ENCODE assay signal across 8 mouse cellular contexts in the genomic region with DNA sequence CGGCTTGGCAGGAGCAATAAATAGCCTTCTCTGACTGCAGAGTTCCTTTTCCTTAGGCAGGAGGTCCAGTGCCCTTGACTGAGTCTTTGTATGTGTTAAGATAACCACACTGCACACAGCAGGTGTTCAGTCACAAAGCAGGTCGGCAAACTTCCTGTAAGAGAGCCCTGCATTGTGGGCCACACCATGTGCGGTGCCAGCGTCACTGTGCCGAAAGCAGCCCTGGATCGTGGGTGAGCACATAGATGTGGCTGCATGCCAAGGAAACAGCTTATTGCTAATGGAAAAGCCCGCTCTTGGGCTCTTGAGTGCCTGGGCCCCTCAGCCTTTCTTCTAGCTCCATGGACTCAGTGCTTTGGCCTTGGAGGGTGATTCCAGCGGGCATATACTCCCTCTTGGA. TPM values are rescaled to one million over a fixed set of nuclear protein-coding genes. Genes with fewer than 3 reads are reported as not detected.
A peak's percentile ranks its signal among the peaks of the same experiment; 100 is the strongest.
DNase-seq lines count a peak whose midpoint lies in the region; ATAC-seq and TF ChIP-seq lines count a peak whose summit lies in the region.

No protein-coding gene starts in this region.

- TF ChIP-seq EP300 in liver, postnatal 0 days (IDR thresholded peaks at IDR 0.05; ENCODE audit: low read depth): no peak

- TF ChIP-seq CTCF in thymus, adult 2 months (IDR thresholded peaks at IDR 0.05; ENCODE audit: borderline replicate concordance, control insufficient read depth, extremely low read depth, insufficient read depth, low read length, poor library complexity): no peak
- TF ChIP-seq CTCF in liver, postnatal 0 days (IDR thresholded peaks at IDR 0.05; ENCODE audit: low read depth): no peak

- H3K9ac ChIP-seq in limb, embryonic 15.5 days: no peak overlapping the region
- no peak overlapping the region for H3K9ac ChIP-seq in liver, postnatal 0 days (replicated peaks)
- H3K9ac ChIP-seq in kidney, embryonic 16.5 days (replicated peaks; ENCODE audit: low read length): no peak overlapping the region

- ATAC-seq in limb, embryonic 15.5 days (ENCODE audit: insufficient number of reproducible peaks, low FRiP score, low TSS enrichment, low read depth): no peak
- no peak for ATAC-seq in liver, postnatal 0 days
- no peak for ATAC-seq in kidney, embryonic 16.5 days (ENCODE audit: low FRiP score, low TSS enrichment)

- H3K36me3 ChIP-seq in limb, embryonic 15.5 days: no peaks in the 10 kb centered on the region
- H3K36me3 ChIP-seq in thymus, adult 2 months (ENCODE audit: control insufficient read depth, insufficient read depth, low read length): no peaks in the 10 kb centered on the region
- no peaks in the 10 kb centered on the region for H3K36me3 ChIP-seq in liver, postnatal 0 days (replicated peaks; ENCODE audit: insufficient read depth, low read length)
- H3K36me3 ChIP-seq in kidney, embryonic 16.5 days (ENCODE audit: insufficient read depth, low read length): no peaks in the 10 kb centered on the region

- H3K27me3 ChIP-seq in limb, embryonic 15.5 days: no peaks in the 10 kb centered on the region
- H3K27me3 ChIP-seq in thymus, adult 2 months (ENCODE audit: control insufficient read depth, insufficient read depth, low read length): no peaks in the 10 kb centered on the region
- H3K27me3 ChIP-seq in liver, postnatal 0 days (ENCODE audit: insufficient read depth, low read length): no peaks in the 10 kb centered on the region
- H3K27me3 ChIP-seq in kidney, embryonic 16.5 days (ENCODE audit: insufficient read depth, low read length): no peaks in the 10 kb centered on the region

- 52% methylated on average over 8 of the region's 8 CpGs for WGBS in limb, embryonic 15.5 days
- 18% methylated on average over 8 of the region's 8 CpGs for WGBS in thymus, adult 2 months
- WGBS in liver, postnatal 0 days (ENCODE audit: insufficient replicate concordance): 64% methylated on average over 8 of the region's 8 CpGs
- WGBS in kidney, embryonic 16.5 days: 68% methylated on average over 8 of the region's 8 CpGs

- no peak overlapping the region for H3K4me2 ChIP-seq in limb, embryonic 15.5 days
- no peak overlapping the region for H3K4me2 ChIP-seq in liver, postnatal 0 days (ENCODE audit: low read depth, low read length)
- H3K4me2 ChIP-seq in kidney, embryonic 16.5 days (replicated peaks; ENCODE audit: low read depth, low read length): no peak overlapping the region

- peak; percentile 78 to 81 for DNase-seq in cerebellum, adult 18-20 months
- no peak for DNase-seq in cerebellum, postnatal 4 days (ENCODE audit: low spot score in 2 of 2)
- peak; percentile 39 for DNase-seq in retina, postnatal 1 day
- no peak for DNase-seq in retina, embryonic 14.5 days (ENCODE audit: low spot score)
- DNase-seq in thymus, adult 2 months: peak; percentile 65
- DNase-seq in liver, postnatal 0 days: no peak

- 0 out of 2 replicates have a peak overlapping the region, but pooled peaks have one; percentile 8 for H3K27ac ChIP-seq in limb, embryonic 15.5 days
- peak overlapping the region; percentile 32; the same call in 1 of the 2 replicates for H3K27ac ChIP-seq in thymus, adult 2 months (ENCODE audit: control insufficient read depth, insufficient read depth, low read length)
- H3K27ac ChIP-seq in liver, postnatal 0 days (ENCODE audit: low read depth): no peak overlapping the region
- no peak overlapping the region for H3K27ac ChIP-seq in kidney, embryonic 16.5 days (ENCODE audit: low read length)

- H3K4me1 ChIP-seq in limb, embryonic 15.5 days: peaks cover 21% of the 10 kb centered on the region
- H3K4me1 ChIP-seq in thymus, adult 2 months (replicated peaks; ENCODE audit: control insufficient read depth, insufficient read depth, low read length): peaks cover 27% of the 10 kb centered on the region
- no peaks in the 10 kb centered on the region for H3K4me1 ChIP-seq in liver, postnatal 0 days (ENCODE audit: insufficient read depth)
- H3K4me1 ChIP-seq in kidney, embryonic 16.5 days (ENCODE audit: insufficient read depth, low read length): peaks cover 8% of the 10 kb centered on the region

- TF ChIP-seq POLR2A in thymus, adult 2 months (IDR thresholded peaks at IDR 0.05; ENCODE audit: control insufficient read depth, extremely low read depth, insufficient read depth, low read length, poor library complexity): no peak

- no peak overlapping the region for H3K4me3 ChIP-seq in limb, embryonic 15.5 days
- H3K4me3 ChIP-seq in thymus, adult 2 months (ENCODE audit: control insufficient read depth, insufficient read depth, low read length): no peak overlapping the region
- H3K4me3 ChIP-seq in liver, postnatal 0 days (ENCODE audit: low read depth, low read length): no peak overlapping the region
- H3K4me3 ChIP-seq in kidney, embryonic 16.5 days (ENCODE audit: low read length): no peak overlapping the region

- H3K9me3 ChIP-seq in limb, embryonic 15.5 days: no peaks in the 10 kb centered on the region
- H3K9me3 ChIP-seq in liver, postnatal 0 days (ENCODE audit: low read length): no peaks in the 10 kb centered on the region
- H3K9me3 ChIP-seq in kidney, embryonic 16.5 days (ENCODE audit: low read length): no peaks in the 10 kb centered on the region

RNA-seq across cellular contexts. Expression of gene Rtn4r, which starts 16.8 kb away (rescaled TPM):
- 7.0 and 7.9 TPM in 2 replicates for polyA plus RNA-seq in limb, embryonic 15.5 days (2015; fragmentation: Nextera tagmentation; extraction: Ambion mirVana)
- polyA plus RNA-seq in thymus, adult 2 months (2012; rRNA removed): 5.7 and 6.6 TPM in 2 replicates
- polyA plus RNA-seq in liver, postnatal 0 days (2015; fragmentation: Nextera tagmentation; extraction: Ambion mirVana): 0.15 and 0.21 TPM in 2 replicates
- 1.0 and 3.4 TPM in 2 replicates for polyA plus RNA-seq in kidney, embryonic 16.5 days (2015; fragmentation: Nextera tagmentation; extraction: Ambion mirVana)

RNA-seq across cellular contexts. Expression of gene Prodh, which starts 54.2 kb away (rescaled TPM):
- 10.9 and 11.8 TPM in 2 replicates for polyA plus RNA-seq in limb, embryonic 15.5 days (2015; fragmentation: Nextera tagmentation; extraction: Ambion mirVana)
- polyA plus RNA-seq in thymus, adult 2 months (2012; rRNA removed): 74.1 and 84.2 TPM in 2 replicates
- 2.9 and 3.0 TPM in 2 replicates for polyA plus RNA-seq in liver, postnatal 0 days (2015; fragmentation: Nextera tagmentation; extraction: Ambion mirVana)
- polyA plus RNA-seq in kidney, embryonic 16.5 days (2015; fragmentation: Nextera tagmentation; extraction: Ambion mirVana): 22.3 and 23.0 TPM in 2 replicates

Comparison
In these comparisons a context has a peak if more than half of its experiments do, and no peak if none do; other contexts are left out.
1. DNase-seq: peak in cerebellum, adult 18-20 months (2 of 2), retina, postnatal 1 day (single experiment) and thymus, adult 2 months (single experiment); none in cerebellum, postnatal 4 days (0 of 2), retina, embryonic 14.5 days (single experiment) and liver, postnatal 0 days (single experiment).
2. H3K27ac ChIP-seq: peak in limb, embryonic 15.5 days (single experiment) and thymus, adult 2 months (single experiment); none in liver, postnatal 0 days (single experiment) and kidney, embryonic 16.5 days (single experiment).